Mouse (Mus musculus): ENCODE measurements around the gene Gtf3c5. TPM values are rescaled to one million over a fixed set of nuclear protein-coding genes. Genes with fewer than 3 reads are reported as not detected.

Gene Gtf3c5
- polyA plus RNA-seq (2015; fragmentation: Nextera tagmentation; extraction: Ambion mirVana), result 18.8 and 20.7 TPM in 2 replicates

DNA sequence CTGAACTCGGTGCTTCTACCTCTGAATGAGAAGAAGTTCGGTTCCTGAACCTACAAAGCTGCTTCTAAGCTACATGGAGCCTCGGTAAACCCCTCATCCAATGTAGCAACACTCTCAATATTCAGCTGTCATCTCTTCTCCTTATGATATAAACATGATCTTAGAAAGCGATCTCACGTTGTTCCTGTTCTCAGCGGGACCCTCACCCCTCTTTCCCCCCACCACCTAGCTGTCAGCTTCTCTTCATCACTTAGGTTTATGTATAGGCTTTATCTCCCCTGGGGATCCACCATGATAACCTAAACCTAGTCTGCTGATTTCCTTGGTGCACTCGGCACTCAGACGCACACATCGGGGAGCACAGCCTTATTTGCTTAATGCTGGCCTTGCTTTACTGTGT is at the start of gene Gtf3c5:
TSS of gene Gtf3c5 (minus strand) at position 101 of the 400 bp plus-strand sequence.
- DNase-seq (ENCODE audit: low spot score), result no peak

DNA sequence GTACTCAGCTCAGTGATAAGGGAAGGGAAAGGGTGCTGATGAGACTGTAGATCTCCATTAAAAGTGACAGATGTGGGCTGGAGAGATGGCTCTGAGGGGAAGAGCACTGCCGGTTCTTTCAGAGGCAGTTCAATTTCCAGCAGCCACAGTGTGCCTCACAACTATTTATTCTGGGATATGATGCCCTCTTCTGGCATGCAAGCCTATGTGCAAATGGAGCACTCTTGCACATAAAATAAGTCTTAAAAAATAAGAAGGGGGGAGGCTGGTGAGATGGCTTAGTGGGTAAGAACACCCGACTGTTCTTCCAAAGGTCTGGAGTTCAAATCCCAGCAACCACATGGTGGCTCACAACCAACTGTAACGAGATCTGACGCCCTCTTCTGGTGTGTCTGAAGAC is 49.6 kb upstream of the Gtf3c5 start:
- no peak for DNase-seq (ENCODE audit: low spot score)

DNA sequence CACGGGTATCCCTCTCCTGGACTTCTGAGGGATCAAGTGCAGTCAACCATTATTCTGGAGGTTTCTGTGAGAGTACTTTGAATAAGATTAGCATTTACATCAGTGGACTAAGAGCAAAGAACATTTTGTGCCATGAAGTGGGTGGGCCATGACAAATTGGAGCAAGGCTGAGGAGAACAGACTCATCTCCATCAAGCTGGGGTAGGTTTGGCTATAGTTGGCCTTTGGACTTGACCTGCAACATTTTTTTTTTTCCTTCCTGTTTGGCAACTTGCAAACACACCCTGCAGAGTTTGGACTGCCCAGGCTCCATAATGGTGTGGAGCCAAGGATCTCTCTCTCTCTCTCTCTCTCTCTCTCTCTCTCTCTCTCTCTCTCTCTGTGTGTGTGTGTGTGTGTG is 49.1 kb upstream of the Gtf3c5 start:
- no peak for DNase-seq (ENCODE audit: low spot score)

DNA sequence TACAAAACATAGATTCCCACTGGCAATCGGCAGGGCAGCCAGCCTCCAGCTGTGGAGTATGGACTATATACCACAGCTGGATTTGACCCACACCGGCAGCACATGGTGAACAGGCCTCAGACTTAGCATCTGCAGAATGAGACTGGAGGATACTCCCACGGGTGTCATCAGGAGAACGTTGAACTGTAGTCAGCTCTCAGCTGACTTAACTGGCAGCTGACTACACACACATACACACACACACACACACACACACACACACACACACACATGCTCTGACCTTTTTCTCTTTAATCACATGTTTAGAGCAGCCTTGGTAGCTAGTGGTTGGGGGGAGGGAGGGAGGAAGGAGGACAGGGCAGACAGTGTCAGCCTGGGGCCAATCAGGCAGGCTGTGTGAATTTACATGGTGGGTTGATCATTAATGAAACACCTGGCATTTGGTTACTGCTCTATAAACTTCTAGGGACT is 46.4 kb upstream of the Gtf3c5 start:
- DNase-seq (ENCODE audit: low spot score), result no peak

DNA sequence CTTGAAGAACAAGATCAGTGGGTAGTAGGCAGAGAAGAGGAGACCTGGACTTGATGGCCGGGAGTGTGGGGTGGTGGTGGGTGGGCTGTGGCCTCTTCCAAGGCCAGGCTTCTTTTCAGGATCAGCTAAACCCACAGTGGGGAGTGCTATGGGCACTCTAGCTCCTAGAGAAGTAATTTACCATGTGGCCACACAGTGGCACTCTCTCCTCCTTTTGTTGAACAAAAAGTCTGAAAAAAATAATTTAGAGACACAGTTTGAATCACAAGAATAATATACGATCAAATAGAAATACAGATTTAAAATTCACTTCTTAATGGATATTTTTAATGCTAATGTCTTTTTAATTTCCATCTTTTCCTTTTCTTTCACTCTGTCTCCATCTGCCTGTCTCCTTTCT is 44.5 kb upstream of the Gtf3c5 start:
- no peak for DNase-seq (ENCODE audit: low spot score)

DNA sequence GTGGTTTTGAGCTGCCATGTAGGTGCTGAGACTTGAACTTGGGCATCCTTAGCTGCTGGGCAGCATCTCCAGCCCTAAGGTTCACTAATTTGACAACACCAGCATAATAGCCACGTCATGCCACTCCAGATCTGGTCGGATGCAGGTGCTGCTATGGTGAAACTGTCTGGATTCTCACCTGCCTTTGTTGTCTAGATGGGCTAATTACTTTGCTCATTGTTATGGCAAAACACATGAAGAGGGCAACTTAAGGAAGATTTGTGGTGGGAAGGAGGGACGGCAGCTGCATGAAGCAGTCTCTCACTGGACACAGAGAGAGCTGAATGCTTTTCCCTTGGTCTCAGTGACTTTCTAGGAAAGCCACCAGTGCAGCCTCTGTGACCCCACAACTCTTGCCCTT is 42.5 kb upstream of the Gtf3c5 start:
- DNase-seq (ENCODE audit: low spot score), result no peak

DNA sequence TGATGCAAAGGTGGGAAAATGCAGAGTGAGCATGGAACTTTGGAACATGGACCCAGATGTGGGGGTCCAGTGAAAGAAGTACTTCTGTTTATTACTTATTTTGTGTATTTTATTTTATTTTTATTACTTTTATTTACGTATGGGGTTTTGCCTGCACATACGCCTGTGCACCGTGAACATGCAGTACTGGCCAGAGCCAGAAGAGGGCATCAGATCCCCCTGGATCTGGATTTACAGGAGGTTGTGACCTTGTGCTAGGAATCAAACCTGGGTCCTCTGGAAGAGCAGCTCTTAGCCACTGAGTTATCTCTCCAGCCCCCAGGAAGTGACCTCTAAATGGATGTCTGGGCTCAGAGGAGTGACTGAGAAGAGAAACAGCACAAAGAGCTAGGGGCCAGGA is 41.3 kb upstream of the Gtf3c5 start:
- no peak for DNase-seq (ENCODE audit: low spot score)

DNA sequence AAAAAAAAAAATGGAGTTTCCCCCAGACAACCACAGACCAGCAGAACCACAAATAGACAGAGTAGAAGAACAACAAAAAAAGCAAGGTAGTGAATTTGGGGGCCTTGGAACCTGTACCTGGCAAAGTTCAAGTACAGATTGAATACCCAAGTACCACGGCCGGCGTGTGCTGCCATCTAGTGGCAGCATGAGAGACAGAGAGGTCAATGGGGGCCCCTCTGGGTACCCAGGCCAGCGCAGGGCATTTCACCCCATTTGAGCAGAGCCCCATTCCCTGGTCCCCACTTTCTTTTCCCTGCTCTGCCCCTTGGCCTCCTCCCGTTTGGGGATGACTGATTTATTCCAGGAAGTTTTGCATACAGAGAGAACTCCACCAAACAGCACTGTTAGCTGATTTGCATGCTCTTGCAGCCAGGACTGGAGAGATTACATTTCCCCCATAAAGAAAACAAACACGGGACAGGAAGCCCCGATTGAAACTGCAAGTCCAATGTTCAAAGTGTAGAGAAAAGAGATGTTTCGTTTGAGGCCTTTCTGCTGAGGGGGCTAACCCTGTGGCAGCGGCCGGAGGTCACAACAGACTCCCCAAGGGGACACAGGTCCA is 39.1 kb upstream of the Gtf3c5 start:
- peak; percentile 73 for DNase-seq (ENCODE audit: low spot score)

DNA sequence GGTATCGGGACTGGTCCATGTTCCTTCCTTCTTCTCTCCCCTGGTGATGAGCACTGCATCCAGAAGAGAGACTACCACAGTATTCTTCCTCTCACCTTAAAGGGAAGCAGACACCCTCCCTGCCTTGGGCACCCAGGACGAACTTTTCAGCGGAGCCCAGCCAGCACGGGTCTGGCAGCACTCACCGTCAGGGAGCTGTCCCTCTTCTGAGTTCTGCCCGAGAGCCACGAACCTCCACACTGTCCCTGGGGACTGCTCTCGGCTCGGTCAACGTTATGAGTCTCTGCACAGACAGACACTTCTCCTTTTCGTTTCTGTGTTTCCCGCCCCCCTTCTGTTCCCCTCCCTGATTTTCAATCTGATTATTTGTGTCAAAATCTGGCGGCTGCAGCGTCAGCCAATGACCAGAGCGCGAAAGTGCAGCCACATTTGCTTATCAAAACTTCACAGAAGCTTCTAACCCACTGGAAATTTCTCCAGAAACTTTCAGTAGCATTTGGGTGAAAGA is 38.2 kb upstream of the Gtf3c5 start, which contains the start of gene Gfi1b:
TSS of gene Gfi1b (minus strand) at position 319 of the 508 bp plus-strand sequence.
- no peak for DNase-seq (ENCODE audit: low spot score)

DNA sequence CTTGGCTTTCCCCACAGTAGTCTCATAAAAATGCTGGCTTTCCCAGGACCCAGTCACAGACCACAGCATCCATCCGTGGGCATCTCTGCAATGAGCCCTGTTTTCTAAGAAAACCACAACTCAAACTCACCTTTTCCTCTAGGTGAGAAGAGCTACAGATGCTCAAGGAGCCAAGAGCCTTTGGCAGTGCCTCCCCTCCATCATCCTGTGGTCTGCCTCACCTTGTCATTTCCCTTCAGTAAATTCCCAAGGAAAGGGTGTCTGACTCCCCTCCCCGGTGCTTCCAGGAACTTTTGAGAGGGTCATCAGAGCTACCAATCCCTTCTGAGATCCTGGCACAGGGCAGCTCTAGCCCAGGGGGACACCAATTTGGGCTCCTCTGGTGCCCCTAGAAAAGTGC is 37.6 kb upstream of the Gtf3c5 start:
- no peak for DNase-seq (ENCODE audit: low spot score)

DNA sequence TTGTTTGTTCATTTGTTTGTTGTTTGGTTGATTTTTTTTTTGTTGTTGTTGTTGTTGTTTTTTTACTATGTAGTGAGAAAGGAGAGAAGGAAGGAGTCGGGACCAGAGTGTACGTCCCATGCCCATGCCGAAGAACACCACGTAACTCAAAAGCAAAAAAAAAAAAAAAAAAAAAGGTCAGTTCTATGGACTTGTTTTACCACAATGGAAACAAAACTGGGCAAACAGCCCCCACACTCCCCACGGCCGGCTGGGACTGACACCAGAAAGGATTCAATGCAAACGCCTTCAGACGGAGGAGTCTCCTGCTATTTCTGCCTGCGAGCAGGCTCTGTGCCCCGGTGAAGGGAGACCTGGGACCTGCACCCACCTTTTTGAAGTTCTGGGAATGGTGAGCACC is 37.0 kb upstream of the Gtf3c5 start:
- no peak for DNase-seq (ENCODE audit: low spot score)

DNA sequence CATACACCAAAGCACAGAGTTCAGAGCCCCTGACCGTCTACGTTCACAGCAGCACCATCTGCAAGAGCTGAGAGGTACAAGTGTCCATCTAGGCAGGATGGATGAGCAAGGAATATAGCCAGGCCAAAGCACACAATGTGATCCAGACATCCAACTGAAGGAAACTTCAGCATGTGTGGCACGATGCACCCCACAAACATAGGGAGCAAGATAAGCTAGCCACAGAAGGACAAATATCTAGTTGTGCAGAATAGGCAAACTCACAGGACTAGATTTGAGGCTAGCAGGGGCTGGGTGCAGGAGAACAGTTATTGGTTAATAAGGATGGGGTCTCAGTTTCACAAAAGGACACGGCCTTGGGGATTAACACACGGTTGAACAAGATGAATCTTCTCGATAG is 35.8 kb upstream of the Gtf3c5 start:
- DNase-seq (ENCODE audit: low spot score), result no peak

DNA sequence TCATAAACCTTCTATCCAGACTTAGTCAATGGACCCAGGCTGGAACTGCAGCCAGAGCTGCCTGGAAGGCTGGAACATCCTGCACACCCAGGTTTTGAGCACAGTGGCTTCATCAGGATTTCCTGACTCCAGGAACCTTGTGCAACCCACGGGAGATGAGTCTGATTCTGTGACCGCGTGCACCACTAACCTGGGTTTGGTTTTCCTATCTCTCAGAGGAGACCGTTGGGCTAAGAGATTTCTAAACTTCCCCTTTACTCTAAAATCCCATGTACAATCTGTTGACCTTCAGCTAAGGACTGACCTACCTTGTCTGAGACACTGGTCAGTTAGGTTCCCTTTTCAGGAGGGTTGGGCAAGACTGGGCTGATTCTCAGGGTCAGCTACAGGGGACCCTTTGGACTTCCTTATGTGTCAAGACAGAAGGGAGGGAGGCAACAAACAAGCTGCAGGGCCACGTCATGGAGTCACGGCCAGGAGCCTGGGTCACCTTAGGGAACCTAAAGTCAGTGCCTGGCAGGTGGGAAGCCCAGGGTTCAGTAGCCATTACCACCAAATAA is 35.3 kb upstream of the Gtf3c5 start:
- DNase-seq (ENCODE audit: low spot score), result no peak

DNA sequence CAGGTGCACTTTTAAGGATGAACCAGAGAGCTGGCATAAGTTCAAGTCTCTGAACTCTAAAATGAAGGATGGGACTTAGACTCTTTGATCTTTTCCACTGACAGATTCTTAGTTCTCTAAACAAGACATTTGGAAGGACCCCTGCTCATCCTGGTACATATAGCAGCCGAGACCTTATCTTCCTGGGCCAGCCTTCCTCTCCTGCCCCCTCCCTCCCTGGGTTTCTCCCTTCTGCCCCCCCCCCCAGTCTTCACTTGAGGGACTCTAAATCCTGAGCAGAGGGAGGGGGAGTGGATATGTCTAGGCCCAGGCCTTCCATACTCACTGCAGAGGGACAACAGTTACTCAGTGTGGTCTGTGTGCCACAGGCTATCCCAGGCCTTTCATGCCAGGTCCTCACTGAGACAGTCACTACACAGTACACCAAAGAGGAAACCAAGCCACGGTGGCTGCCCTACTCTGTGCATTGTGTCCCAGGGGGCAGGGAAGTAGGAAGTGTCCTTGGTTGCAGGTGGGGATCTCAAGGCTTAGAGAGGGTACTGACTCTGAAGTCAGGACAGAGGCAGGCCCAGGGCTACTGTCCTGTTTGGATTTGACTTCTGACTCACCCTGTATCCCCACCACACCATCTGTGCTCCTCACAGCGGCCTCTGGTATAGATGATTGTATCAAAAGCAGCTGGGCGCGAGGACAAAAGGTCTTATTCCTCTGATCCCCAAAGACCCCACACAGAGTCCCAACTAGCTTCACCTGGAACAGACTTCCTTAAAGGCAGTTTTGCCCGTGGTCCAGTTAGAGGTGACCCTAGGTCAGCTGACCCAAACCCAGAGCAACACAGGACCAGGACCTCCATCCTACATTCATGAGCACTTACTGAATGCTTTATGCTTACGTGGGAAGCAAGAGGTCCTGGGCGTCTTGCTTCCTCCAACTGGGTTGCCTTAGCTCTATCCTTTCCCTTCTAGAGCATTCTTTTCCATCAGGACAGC is 34.2 kb upstream of the Gtf3c5 start:
- no peak for DNase-seq (ENCODE audit: low spot score)

DNA sequence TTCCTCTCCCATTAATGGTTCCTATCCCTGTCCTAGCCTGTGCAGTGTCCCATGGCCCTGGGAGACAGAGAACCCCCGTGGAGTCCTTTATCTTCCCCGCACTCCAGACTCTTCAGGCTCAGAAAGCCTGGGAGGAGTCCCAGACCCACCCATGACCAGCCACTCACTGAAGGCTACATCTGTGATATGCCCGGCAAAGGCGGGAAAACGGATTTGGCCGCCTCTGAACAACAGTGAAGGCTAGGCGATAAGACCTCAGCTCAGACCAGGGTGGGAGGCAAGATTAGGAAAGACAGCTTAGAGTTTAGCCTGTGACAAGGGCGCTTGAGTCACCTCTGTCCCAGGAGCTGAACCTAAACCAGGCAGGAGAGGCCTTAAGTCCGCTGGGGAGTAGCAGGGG is 33.3 kb upstream of the Gtf3c5 start:
- DNase-seq (ENCODE audit: low spot score), result no peak

DNA sequence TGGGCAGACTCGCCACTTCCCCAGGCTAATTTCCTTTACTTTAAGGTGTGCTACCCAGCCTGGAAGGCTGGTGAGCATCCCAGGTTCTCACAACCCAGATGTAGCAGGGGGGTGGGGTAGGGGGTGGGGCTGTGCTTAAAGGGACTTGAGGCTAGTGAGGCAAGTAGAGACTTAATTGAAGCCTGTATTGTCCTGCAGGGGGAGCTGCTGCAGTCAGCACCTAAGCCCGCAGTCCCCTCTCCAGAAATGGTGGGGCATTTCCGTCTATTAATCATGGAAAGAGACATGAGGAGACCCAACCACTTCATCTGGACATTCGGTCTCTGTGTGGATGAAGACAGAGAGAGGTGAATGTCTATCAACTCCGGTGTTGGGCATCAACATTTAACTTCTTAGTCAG is 32.8 kb upstream of the Gtf3c5 start:
- peak; percentile 47 for DNase-seq (ENCODE audit: low spot score)

DNA sequence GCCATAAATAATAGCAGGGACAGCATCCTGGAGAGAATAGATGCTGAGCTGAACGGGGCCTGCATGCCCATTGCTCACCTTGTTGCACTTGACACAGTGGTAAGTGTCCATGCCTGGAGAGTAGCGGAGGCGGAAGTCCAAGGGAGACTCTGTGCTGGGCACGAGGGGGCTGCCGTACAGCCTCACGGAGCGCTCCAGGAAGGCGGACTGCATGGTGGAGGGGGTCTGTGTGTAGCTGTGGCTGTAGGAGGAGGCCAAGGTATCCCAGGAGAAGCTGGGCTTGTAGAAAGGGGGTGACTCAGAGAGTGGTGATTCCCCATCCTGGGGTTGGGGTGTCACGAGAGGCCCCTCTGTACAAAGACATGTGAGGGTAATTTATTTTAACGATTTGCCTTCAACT is 30.0 kb upstream of the Gtf3c5 start:
- DNase-seq (ENCODE audit: low spot score), result no peak

DNA sequence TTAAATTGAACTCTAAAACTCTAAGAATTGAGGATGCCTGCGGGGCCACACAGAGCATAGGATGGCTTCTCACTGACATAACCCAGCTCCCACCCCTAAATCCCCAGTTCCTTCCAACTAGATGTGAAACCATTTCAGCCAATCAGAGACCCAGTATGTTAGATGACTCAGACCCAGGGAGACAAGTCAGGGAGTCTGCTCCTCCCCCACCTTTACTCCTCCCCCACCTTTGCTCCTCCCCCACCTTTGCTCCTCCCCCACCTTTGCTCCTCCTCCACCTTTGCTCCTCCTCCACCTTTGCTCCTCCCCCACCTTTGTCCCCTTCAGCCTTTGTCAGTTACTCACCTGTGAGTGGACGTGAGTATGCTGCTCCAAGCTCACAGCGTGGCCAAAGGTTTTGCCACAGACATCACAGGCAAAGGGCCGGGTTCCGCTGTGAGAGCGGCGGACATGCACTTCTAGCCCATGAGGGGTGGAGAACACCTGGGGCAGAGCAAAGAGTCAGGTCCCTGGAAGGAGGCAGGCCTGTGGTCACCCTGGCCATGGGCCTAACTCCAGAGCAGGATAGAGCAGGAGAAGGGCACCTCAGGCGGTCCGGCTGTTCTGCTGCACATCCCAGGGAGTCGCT is 29.0 kb upstream of the Gtf3c5 start:
- DNase-seq (ENCODE audit: low spot score), result no peak

DNA sequence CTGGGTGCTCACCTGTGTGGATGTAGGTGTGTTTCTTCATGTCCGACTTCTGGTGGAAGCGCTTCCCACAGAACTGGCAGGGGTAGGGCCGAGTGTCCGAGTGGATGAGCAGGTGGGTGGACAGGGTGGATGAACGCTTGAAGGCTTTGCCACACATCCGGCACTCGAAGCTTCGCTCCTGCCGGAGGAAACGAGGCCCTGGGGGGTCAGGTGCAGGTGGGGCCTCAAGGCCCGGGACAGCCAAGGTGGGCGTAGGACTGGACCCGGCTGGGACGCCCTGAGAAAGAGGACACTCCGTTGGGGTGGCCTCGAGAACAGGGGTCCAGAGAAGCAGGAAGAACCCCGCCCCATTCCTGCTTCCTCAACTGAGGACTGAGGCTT is 27.8 kb upstream of the Gtf3c5 start:
- DNase-seq (ENCODE audit: low spot score), result no peak

DNA sequence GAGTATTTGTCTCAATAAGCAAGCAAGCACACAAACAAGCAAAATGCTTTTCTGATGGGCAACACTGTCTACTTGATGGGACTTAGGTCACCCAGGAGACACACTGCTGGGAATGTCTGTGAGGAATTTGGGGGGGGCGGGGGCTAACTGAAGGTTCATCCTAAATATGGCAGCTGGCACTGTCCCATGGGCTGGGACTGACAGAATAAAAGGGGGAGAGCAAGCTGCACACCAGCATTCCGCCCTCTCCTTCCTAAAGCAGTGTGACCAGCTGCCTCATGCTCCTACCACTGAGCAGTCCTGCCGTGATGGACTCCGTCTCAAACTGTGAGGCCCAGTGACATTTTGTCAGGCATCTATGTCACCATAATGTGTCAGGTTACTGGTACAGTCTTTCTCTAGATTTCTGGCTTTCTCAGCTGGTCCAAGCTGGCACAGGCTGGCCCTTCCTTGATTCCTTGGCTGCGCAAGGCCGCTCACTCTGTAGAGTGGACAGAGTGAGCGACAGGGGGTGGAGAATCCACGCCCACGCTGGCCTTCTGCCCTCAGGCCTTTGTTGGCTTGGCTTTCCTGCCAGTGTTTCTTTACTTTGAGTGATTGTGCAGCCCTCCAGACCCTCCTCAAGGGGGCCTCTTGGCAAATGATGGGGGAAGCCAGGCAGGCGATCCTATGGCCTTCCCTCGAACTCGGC is 27.3 kb upstream of the Gtf3c5 start:
- no peak for DNase-seq (ENCODE audit: low spot score)

DNA sequence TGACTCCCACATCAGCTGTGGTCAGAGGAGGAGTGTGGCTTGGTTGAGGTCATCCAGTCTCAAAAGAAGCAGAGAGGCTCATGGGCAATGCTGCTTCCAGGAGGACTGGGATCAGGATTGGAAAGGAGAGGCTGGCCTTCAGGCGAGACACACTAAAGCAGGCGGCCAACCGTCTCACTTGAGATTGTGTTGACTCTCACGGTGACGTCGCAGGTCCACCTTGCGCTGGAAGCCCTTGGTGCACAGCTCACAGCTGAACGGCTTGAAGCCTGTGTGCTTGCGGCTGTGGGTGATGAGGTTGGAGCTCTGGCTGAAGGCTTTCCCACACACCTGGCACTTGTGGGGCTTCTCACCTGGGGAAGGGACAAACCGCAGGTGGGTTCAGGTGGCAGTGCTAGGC is 26.3 kb upstream of the Gtf3c5 start:
- DNase-seq (ENCODE audit: low spot score), result peak; percentile 50
